Mouse (Mus musculus) liver, postnatal 0 days (tissue): Measurements from ENCODE around the gene Ncapg. TPM values are rescaled to one million over a fixed set of nuclear protein-coding genes. Genes with fewer than 3 reads are reported as not detected.

Experiments
- ATAC-seq: fragments of 200-750 bp; cut with Nextera tagmentation; 2 replicates; pipeline ENCODE4 v1.8.0; 2017; ENCODE audit warnings: mild to moderate bottlenecking, moderate library complexity
- DNase-seq: peaks from one replicate; pipeline ENCODE4 v3.0.0-alpha.2; 2016
- H3K27ac ChIP-seq: fragments of 300-500 bp; sonication (generic); 2 replicates; pipeline ENCODE4 v1.5.1; 2014; ENCODE audit warnings: antibody characterized with exemption, moderate library complexity, mild to moderate bottlenecking, low read depth
- H3K27me3 ChIP-seq: fragments of 300-500 bp; sonication (generic); 2 replicates; pipeline ENCODE4 v1.6.1; 2014; ENCODE audit warnings: low read length, control low read depth, mixed read lengths; ENCODE audit not compliant: insufficient read depth
- H3K36me3 ChIP-seq: fragments of 300-500 bp; sonication (generic); replicated peaks from 2 replicates; pipeline ENCODE4 v1.6.1; 2014; ENCODE audit warnings: mild to moderate bottlenecking, control low read depth, low read length, moderate library complexity, mixed read lengths; ENCODE audit not compliant: insufficient read depth
- H3K4me1 ChIP-seq: fragments of 300-500 bp; sonication (generic); 2 replicates; pipeline ENCODE4 v1.6.1; 2014; ENCODE audit warnings: antibody characterized with exemption, mild to moderate bottlenecking, control low read depth; ENCODE audit not compliant: insufficient read depth
- H3K4me2 ChIP-seq: fragments of 300-500 bp; sonication (generic); 2 replicates; pipeline ENCODE4 v1.6.1; 2014; ENCODE audit warnings: low read depth, mild to moderate bottlenecking, low read length, moderate library complexity, mixed read lengths
- H3K4me3 ChIP-seq: fragments of 300-500 bp; sonication (generic); 2 replicates; pipeline ENCODE4 v1.5.1; 2014; ENCODE audit warnings: low read depth, low read length
- H3K9ac ChIP-seq: fragments of 300-500 bp; sonication (generic); replicated peaks from 2 replicates; pipeline ENCODE4 v1.6.1; 2014; ENCODE audit warnings: mild to moderate bottlenecking, moderate library complexity
- H3K9me3 ChIP-seq: fragments of 300-500 bp; sonication (generic); 2 replicates; pipeline ENCODE4 v1.6.1; 2016; ENCODE audit warnings: mild to moderate bottlenecking, control low read depth, low read length, mixed read lengths
- CTCF ChIP-seq: sonication (generic); IDR thresholded peaks from 2 replicates; pipeline ENCODE4 v1.5.1; 2016; ENCODE audit warnings: antibody characterized with exemption, low read depth
- EP300 ChIP-seq: IDR thresholded peaks from 2 replicates; pipeline ENCODE4 v1.6.1; 2016; ENCODE audit warnings: antibody characterized with exemption, low read depth, mild to moderate bottlenecking
- WGBS: fragments of 180-500 bp; shearing (Covaris S2); extraction: QIAGEN DNeasy Blood & Tissue Kit; methylation state at CpG from one replicate; pipeline ENCODE4 v1.1.7; 2014; ENCODE audit not compliant: insufficient replicate concordance; 5-methylcytosine and 5-hydroxymethylcytosine counted together
- polyA plus RNA-seq: library from polyadenylated mRNA; unstranded; fragments of >200 nt; fragmentation: Nextera tagmentation; extraction: Ambion mirVana; gene quantifications from 2 replicates; pipeline ENCODE4 v1.2.1, GENCODE M21; 2015

Ncapg gene
- polyA plus RNA-seq, 1 experiment from 2014 or later = 24.1 TPM

DNA sequence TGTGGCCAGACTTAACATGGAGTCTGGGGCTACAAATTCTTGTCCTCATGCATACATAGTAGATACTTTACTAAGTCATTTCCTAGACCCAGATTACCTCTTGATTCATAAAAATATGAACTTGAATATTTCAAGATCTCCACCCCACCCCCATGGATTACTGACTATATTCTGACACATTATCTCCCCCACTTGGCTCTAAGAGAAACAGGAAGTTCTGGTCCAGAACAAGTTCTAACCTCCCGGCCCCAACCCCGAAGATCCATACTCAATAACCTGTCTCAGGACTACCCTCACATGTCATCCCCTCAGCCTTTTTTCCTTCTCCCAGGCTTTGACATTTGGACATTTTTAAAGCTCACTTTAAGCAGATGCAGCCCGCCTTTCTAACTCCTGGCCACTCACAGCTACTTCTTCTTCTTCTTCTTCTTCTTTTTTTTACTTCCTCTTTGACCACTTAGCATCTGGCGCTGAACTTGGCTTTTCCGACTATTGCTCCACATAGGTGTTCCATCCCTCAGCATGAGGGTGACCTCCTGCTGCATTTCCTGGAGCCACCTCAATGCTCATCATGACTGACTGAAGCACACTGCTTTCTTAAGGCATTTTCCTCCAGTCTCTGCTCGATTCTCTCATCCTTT, 49.2 kb downstream of the Ncapg start:
- H3K27ac ChIP-seq = no peak overlapping the region
- no peaks in the 10 kb centered on the region for H3K27me3 ChIP-seq
- no peaks in the 10 kb centered on the region; the same call in 1 of the 2 replicates for H3K36me3 ChIP-seq
- no peak overlapping the region for H3K4me3 ChIP-seq
- ATAC-seq = no peak
- no peak for DNase-seq
- TF ChIP-seq CTCF (no peak), EP300 (no peak)
- WGBS = 48% methylated on average over 6 of the region's 6 CpGs
- no peak overlapping the region for H3K4me2 ChIP-seq
- H3K9me3 ChIP-seq = no peaks in the 10 kb centered on the region
- H3K4me1 ChIP-seq = no peaks in the 10 kb centered on the region
- no peak overlapping the region for H3K9ac ChIP-seq

DNA sequence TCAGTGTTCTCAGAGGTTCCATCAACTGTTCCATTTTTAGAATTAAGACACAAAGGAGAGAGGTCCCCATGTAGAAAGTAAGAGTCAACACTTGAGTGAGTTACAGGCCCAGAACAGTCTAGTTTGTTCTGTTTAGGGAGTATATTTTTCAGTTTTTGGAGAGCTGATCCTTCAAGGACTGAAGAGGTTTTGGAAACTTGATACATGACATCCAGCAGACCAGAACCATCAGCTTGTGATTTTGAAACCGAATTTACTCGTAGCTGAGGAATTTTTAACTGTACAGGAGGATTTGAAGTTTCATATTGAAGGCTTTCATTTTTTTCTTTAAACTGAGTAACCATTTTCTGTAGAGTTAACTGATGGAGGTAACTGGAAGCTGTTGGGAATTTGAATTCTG, 64.0 kb downstream of the Ncapg start:
- Histone ChIP-seq H3K4me3 (no peak overlapping the region), H3K36me3 (peaks cover 4% of the 10 kb centered on the region; the same call in 1 of the 2 replicates), H3K9ac (no peak overlapping the region), H3K27me3 (no peaks in the 10 kb centered on the region), H3K4me1 (no peaks in the 10 kb centered on the region), H3K9me3 (no peaks in the 10 kb centered on the region), H3K4me2 (no peak overlapping the region), H3K27ac (no peak overlapping the region)
- TF ChIP-seq CTCF = no peak
- TF ChIP-seq EP300 = no peak
- WGBS = 81% methylated on average over 2 of the region's 2 CpGs
- ATAC-seq (no peak), DNase-seq (no peak)

DNA sequence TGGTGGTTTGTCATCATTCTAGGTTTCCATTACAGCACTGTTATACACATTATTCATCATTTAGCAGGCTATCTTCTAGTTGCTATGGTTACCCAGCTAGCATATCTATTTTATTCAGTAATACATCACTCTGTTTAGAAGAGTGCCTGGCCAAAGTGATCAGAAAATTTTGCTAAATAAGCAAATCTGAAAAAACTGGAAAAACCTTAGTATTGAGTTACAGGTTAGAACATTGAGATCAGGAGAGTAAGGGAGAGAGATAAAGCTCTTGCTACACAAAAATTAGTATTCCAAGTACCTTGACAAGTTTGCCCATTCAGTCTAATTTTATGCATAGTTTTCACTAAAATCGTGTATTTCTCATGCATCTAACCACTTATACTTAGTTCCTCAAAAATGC, 68.2 kb downstream of the Ncapg start:
- no peak for TF ChIP-seq EP300
- TF ChIP-seq CTCF = no peak
- Histone ChIP-seq H3K9me3 (no peaks in the 10 kb centered on the region), H3K9ac (no peak overlapping the region), H3K4me3 (no peak overlapping the region), H3K27ac (no peak overlapping the region), H3K36me3 (peaks cover 4% of the 10 kb centered on the region; the same call in 1 of the 2 replicates), H3K4me1 (no peaks in the 10 kb centered on the region), H3K4me2 (no peak overlapping the region), H3K27me3 (no peaks in the 10 kb centered on the region)
- DNase-seq = no peak
- 69% methylated on average over 1 of the region's 1 CpGs for WGBS
- ATAC-seq = no peak

Other genes starting within 250 kb of the Ncapg start
- gene Qdpr, start 219.7 kb upstream of the Ncapg start, polyA plus RNA-seq = 202 and 206 TPM in 2 replicates
- not detected in 2 replicates for gene Clrn2, start 216.2 kb upstream of the Ncapg start, polyA plus RNA-seq
- gene Lap3, start 176.5 kb upstream of the Ncapg start, polyA plus RNA-seq = 50.3 and 50.8 TPM in 2 replicates
- 70.5 and 72.2 TPM in 2 replicates for gene Med28, start 149.7 kb upstream of the Ncapg start, polyA plus RNA-seq
- gene Fam184b, start 30.3 kb upstream of the Ncapg start, polyA plus RNA-seq = 0.06 and 0.07 TPM in 2 replicates
- gene Lcorl, start 187.7 kb downstream of the Ncapg start, polyA plus RNA-seq = 5.5 and 8.5 TPM in 2 replicates